Mouse (Mus musculus) lung, postnatal 14 days (tissue): ENCODE data around the gene Nfkb2.
A peak's percentile ranks its signal among the peaks of the same experiment; 100 is the strongest.

Experiments
- DNase-seq: peaks from one replicate; pipeline ENCODE4 v3.0.0; 2021

The Nfkb2 gene

DNA sequence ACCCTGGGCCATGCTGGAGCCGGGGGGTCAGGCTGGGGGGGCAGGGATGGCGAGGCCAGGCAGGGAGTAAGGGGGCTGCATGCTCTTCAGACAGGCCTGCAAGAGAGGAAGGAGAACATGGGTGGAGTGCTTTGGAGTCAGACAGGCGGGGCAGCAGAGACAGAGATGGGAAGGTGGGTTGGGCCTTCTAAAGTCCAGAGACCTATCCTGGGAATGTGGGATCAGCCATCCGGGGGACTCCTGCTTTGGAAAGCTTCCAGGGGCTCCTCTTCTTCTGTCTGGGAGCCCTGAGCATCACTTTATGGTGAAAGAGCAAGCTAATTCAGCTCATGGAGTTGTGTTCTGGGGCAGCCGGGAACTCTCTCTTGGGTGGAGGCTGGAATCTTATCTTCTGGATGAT lies 20.8 kb downstream of the Nfkb2 start:
- DNase-seq = no peak

GRCm38 (mm10) chr19:46326019-46326755 lies 22.1 kb downstream of the Nfkb2 start:
- DNase-seq = no peak

DNA sequence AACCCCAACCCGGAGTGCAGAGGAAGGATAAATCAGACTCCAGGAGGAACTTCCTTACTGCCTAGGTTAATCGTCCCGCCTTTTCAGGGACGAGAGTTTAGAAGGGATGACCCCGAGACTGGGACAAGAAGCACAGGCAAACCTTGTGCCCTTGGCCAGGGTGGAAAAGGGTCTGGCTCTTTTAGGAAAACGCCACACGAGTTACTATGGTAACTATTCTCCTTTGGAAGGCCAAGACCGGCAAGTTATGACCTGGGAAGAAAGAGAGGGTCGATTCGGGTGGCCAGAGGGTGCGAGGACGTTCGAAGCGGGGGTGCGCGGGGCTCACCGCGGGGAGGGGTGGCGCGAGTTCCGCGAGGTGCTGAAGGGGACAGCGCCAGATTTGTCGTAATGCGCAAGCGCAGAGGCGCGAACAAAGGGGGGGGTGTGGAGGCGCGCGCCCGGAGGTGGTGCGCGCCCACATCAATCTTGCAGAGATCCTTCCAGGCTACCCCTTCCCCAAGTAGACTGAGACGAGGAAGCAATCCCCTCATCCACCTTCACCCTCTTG lies 22.7 kb downstream of the Nfkb2 start, which contains the start of gene Psd:
Psd (minus strand) TSS at position 401 of the 550 bp plus-strand sequence.
- DNase-seq = peak; percentile 63

- DNase-seq = no peak
Measured at GRCm38 (mm10) chr19:46327531-46328064, 23.5 kb downstream of the Nfkb2 start.

DNA sequence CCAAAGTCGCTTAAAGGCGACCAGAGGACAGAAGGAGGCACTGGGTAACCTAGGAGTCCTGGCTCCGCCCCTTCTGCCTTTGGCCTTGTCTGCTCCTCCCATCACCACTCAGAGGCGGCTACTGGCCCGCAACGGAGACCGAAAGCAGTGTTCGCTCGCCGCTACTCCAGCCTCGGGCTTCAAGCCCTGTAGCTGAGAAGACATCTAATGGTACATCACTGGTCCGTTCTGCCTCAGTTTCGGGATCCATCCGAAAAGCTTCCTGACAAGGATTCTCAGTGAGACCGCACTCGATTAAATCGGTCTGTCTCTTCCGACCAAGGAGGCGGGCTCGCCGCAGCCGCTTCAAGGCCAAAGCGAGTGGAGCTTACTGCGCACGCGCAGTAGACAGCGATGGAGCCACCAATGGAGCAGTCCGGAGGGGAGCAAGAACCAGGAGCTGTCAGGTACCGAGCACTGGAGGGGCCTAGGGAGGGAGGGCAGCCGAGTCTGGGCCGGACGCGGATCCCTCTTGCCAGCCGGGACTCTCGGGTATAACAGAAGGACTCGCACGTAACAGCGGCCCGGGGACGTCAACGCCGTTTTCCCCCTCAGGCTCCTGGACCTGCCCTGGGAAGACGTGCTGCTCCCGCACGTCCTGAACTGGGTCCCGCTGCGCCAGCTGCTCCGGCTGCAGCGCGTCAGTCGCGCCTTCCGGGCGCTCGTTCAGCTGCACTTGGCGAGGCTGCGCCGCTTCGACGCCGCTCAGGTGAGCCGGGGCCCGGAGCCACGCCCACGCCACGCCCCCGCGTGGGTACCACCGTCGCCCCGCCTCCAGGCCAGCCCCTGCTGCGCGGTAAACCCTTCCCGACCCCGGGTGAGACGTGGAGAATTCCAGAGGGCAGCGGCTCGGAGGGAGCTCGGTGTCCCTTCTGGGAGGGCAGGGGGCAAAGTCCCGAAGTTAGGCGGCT lies 24.2 kb downstream of the Nfkb2 start, which contains the start of gene Fbxl15:
Fbxl15 (plus strand) TSS at position 104 of the 950 bp plus-strand sequence.
- peak; percentile 97 for DNase-seq

DNA sequence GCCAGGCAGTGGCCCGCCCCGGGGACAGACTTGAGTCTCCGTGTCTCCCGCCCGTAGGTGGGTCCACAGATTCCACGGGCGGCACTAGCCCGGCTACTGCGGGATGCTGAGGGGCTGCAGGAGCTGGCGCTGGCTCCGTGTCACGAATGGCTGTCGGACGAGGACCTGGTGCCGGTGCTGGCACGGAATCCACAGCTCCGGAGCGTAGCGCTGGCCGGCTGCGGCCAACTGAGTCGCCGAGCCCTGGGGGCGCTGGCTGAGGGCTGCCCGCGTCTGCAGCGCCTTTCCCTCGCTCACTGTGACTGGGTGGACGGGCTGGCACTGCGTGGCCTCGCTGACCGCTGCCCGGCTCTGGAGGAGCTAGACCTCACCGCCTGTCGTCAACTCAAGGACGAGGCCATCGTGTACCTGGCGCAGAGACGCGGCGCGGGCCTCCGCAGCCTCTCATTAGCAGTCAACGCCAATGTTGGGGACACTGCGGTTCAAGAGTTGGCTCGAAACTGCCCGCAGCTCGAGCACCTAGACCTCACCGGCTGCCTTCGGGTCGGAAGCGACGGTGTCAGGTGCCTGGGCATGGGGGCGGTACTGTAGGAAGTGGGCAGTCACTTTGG lies 25.0 kb downstream of the Nfkb2 start:
- DNase-seq = no peak

DNA sequence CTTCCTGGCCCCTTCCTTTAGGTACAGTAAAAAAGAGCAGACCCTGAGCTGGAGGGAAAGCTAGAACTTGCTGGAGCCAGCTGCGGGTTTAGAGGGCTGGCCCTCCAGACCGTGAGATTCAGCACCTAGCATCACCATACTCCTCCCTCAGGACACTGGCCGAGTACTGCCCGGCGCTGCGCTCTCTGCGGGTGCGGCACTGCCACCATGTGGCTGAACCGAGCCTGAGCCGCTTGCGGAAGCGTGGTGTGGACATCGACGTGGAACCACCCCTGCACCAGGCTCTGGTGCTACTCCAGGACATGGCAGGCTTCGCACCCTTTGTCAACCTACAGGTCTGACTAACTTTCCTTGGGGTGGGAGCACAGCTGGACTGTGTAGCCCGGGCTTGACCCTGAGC lies 25.8 kb downstream of the Nfkb2 start:
- peak; percentile 93 for DNase-seq

- no peak for DNase-seq
Measured at GRCm38 (mm10) chr19:46330696-46331095, 26.6 kb downstream of the Nfkb2 start.

DNA sequence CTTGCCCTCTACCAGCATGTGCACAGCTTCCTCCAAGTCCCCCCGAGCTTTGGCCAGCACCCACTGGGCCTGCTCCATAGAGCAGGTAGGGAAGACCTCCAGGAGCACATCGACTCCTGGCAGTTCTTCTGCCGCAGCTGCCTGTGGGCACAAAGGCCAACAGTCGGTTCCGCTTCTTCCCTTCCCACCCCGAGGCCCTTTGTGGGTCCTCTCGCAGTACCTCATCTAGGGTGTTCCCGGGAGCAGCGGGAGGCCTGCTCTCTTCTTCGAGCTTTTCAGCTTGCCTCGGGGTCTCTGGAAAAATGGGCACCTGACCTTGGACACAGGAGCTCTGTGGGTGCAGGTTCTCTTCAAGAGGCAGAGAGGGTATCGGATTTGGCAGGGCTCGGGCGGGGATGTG lies 27.2 kb downstream of the Nfkb2 start:
- no peak for DNase-seq

- no peak for DNase-seq
Measured at GRCm38 (mm10) chr19:46331936-46332335, 27.8 kb downstream of the Nfkb2 start.

DNA sequence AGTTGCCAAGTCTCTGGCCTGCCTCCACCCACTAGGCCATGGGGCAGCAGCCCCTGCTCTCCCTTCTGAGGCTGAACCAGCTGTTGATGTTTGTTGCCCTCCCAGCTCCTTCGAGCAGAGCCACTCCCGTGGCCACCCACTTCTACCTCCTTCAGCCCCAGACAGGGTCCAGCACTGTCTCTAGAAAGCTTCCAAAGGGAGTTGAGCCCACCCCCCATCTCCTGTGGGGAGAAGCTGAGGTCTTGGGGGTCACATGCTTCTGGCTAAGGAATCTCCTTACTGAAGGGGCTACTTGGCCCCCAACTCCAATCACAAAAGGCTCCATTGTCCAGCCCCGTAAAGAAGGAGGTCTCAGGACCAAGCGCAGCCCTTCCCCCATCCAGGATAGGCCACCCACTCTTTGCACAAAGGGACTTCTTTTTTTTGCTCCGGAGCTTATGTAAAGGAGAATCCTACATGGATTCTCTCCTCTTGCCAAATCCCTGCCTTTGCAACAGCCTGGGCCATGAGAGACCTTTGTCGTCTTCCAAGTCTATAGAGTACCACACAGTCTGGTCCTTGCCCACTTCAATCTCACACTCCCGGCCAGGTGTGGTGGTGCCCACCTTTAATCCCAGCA lies 28.7 kb downstream of the Nfkb2 start:
- DNase-seq = no peak

DNA sequence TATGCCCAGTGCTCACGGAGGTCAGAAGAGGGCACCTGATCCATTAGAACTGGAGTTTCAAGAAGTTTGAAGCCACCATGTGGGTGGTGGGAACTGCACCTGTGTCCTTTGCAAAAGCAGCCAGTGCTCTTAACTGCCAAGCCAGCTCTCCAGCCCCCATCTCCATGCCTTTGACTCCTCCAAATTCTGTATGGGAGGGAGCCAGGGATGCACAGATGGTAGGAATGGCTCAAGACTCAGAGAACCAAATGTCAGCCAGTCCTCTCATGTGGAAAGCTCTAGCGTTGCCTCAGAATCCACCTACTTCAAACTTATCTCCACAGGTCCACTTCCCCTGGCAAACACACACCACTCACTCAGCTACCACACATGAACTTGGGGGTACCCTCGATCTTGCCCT lies 29.8 kb downstream of the Nfkb2 start:
- DNase-seq = no peak

GRCm38 (mm10) chr19:46337719-46338330 lies 33.7 kb downstream of the Nfkb2 start:
- no peak for DNase-seq

DNA sequence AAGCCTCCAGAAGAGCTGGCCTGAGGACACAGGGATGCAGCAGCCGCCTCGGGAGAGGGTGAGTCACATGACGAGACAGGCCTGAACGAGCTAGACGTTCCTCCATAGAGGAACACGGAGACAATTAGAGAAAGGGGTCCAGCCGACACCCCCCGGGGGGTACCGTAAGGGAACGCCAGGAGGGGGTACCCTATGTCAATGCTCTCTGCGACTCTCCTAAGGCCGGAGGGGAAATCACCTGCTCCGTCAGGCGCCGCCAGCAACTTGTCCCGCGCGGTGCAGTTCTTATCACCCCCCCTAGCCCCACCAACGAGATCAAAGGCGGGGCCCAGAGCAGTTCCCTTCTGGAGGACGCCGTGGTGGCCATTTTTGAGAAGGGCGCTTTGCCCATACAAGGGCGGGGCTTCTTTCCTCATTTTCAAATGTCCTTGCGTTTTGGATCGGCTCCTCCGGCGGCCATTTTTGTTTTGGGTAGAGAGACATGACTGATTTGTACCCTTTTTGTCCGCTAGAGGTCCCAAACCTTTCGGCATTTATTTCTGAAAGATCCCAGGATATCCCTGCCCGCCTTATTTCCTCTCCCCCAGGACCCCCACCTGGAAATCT lies 34.3 kb downstream of the Nfkb2 start, which contains the start of gene Cuedc2:
Cuedc2 (minus strand) TSS at position 372 of the 606 bp plus-strand sequence.
- DNase-seq = peak; percentile 100

- no peak for DNase-seq
Measured at GRCm38 (mm10) chr19:46338942-46339286, 34.8 kb downstream of the Nfkb2 start.

DNA sequence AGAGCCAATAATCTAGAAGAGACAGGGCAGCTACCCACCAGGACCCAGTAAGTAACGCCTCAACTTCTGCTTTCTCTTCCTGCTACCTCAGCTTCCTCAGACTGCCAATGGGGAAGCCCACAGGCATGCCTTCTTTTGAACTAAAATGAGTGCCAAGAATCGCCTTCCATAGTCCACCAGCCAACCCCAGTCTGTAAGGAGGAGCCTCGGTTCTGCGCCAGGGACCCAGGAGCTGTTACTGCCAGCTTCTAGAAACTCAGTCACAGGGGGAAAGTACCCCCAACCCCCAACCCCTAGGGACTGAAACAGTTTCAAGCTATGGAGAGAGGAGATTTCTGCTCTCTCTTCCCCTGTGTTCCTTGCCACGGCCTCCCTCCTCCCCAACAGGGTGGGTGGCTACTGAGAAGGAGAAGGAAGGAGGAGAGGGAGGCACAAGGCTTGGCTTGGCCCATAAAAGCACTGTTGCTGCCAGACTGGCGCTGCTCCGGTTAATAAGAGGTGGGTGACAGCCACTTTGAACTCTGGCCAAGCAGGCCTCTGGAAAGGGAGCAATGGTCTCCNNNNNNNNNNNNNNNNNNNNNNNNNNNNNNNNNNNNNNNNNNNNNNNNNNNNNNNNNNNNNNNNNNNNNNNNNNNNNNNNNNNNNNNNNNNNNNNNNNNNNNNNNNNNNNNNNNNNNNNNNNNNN lies 35.3 kb downstream of the Nfkb2 start:
- DNase-seq = peak; percentile 81

DNA sequence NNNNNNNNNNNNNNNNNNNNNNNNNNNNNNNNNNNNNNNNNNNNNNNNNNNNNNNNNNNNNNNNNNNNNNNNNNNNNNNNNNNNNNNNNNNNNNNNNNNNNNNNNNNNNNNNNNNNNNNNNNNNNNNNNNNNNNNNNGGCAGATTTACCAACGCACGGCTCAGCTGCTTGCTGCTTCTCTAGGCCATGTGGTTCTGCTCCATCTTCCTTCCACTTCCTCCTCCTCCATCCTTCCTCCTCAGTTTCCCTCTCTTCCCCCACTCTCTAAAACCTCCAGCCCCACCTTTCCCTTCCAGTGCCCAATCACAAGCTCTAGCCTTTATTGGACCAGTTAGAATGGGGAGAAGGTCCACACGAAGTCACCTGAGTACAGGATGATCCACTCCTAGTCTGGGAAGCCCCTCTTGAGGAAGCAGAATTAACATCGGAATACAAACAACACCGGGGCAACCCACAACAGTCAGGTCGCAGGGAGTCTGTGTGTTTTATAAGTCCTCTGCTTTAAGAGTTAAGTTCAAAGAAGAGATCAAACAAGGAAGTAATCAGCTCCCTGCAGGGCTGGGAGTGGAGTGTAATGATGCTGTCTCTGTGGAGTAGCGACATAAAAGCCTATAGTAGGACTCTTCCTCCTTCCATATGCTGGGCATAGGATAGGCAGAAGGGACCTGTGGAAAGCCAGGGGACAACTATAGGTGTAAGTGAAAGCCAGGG lies 40.7 kb downstream of the Nfkb2 start:
- no peak for DNase-seq

DNA sequence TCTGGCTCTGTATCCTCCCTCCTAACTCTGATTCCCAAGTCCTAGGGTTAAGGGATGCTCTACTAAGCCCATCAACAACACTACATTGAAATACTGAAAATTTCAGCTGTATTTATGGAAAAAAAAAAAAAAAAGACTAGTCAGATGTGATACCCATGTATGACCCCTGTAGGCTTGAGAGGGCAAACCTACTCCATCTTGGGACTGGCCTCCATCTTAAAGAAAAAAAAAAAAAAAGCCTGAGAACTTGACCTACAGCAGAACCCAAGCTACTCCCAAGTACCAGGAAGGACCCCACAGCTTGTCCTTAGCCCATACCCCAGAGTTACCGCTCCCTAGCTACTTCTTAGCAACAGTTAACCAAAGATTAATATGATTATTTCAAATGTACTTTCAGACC lies 43.0 kb downstream of the Nfkb2 start:
- no peak for DNase-seq

DNA sequence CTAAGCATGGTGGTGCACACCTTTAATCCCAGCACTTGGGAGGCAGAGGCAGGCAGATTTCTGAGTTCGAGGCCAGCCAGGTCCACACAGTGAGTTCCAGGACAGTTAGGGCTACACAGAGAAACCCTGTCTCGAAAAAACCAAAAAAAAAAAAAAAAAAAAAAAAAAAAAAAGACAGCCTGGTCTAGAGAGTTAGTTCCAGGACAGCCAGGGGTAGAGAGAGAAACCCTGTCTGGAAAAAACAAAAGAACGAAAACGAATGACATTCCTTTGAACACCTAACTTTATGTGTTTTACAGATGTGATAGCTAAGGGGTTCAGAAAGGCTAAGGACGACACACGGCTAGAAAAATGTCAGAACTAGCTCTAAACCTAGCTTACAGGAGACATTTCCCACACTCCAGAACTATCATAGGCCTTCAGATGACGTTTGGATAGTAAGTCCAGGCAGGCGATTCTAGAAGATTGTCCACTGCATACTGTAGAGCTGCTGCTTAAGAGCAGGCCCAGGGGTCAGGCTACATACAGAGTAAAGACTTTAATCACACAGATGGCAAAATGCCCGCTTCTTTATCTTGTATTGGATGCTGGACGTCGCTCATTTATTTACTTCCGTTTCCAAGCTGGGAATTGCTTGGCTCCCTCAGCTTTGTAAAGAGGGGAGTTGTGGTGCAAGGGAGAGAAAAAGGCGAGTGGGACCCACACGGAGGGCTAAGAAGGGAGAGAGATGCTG lies 44.0 kb downstream of the Nfkb2 start:
- no peak for DNase-seq
